Mouse (Mus musculus) cortical plate, adult 2 months (tissue): ENCODE measurements around the gene Sema5b.

ENCODE experiments used
- CTCF ChIP-seq: fragments of 200-500 bp; IDR thresholded peaks from 2 replicates; pipeline ENCODE4 v1.5.1; 2011; ENCODE audit warnings: mild to moderate bottlenecking, control low read depth, low read length; ENCODE audit not compliant: insufficient read depth; ENCODE audit errors: extremely low read depth
- POLR2A ChIP-seq: fragments of 200-500 bp; IDR thresholded peaks from 2 replicates; pipeline ENCODE4 v1.6.1; 2011; ENCODE audit warnings: mild to moderate bottlenecking, low read length, control low read depth; ENCODE audit not compliant: insufficient read depth; ENCODE audit errors: extremely low read depth

DNA sequence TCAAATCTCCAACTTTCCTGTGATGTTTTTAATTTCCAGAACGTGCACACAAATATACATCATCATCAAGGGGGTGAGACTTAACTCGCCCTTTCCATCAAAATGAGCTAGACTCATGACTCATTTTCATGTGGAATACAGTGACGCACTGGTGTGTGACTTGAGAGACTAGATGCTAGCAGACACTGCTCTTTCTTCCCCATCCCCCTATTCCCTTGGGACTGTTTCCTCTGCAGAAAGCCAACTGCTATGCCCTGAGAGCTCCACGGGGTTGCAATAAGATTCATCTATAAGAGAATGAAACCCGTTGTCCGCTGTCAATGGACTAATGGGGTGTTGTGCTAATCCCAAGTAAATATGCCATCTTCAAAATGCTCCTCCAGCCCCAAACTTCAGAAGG is 32.4 kb upstream of the Sema5b start:
- no peak for TF ChIP-seq POLR2A
- TF ChIP-seq CTCF, result no peak
